Mouse (Mus musculus) bone marrow, adult 2 months (tissue): ENCODE results near the gene Hoxa11.

ENCODE experiments used
- CTCF ChIP-seq: fragments of 200-500 bp; IDR thresholded peaks from 2 replicates; pipeline ENCODE4 v1.5.1; 2011; ENCODE audit warnings: low read length, control low read depth; ENCODE audit not compliant: control insufficient read depth, insufficient read depth
- POLR2A ChIP-seq: fragments of 200-500 bp; IDR thresholded peaks from 2 replicates; pipeline ENCODE4 v1.6.1; 2011; ENCODE audit warnings: low read depth, mild to moderate bottlenecking, control low read depth, low read length, borderline replicate concordance; ENCODE audit not compliant: control insufficient read depth

GRCm38 (mm10) chr6:52200073-52200750 lies 45.4 kb downstream of the Hoxa11 start:
- TF ChIP-seq CTCF = no peak
- no peak for TF ChIP-seq POLR2A
